ENCODE assay signal across 15 mouse cellular contexts in genomic region chr6:134329550-134330299, GRCm38 (mm10).
DNase-seq lines count a peak whose midpoint lies in the region; ATAC-seq lines count a peak whose summit lies in the region.
"Had no signal": no experiment of that assay in that cellular context is flagged by ENCODE, and none has a peak within 500 bp of the region (broad histone marks: within the 10 kb centered on the region; RNA-seq: fewer than 3 reads in every experiment).

No protein-coding gene starts in this region.

- H3K36me3 ChIP-seq in forebrain, embryonic 14.5 days (ENCODE audit: control insufficient read depth, insufficient read depth, low read length), result no peaks in the 10 kb centered on the region
- no peaks in the 10 kb centered on the region for H3K36me3 ChIP-seq in forebrain, embryonic 16.5 days (ENCODE audit: control insufficient read depth, insufficient read depth)
- H3K36me3 ChIP-seq in lung, embryonic 15.5 days, result no peaks in the 10 kb centered on the region
- no peaks in the 10 kb centered on the region for H3K36me3 ChIP-seq in stomach, embryonic 15.5 days
- no peaks in the 10 kb centered on the region for H3K36me3 ChIP-seq in intestine, embryonic 16.5 days (ENCODE audit: control insufficient read depth, insufficient read depth, low read length)
- H3K36me3 ChIP-seq: intestine, embryonic 15.5 days; midbrain, embryonic 10.5 days had no signal

- DNase-seq in forebrain, embryonic 14.5 days (ENCODE audit: low spot score), result peak; percentile 14
- DNase-seq in lung, postnatal 36 days, result no peak
- peak; percentile 85 for DNase-seq in fat pad, adult 2 months (ENCODE audit: extremely low read depth, low read depth, low spot score)
- DNase-seq in retina, postnatal 1 day, result no peak
- DNase-seq: adrenal gland, postnatal 25 days; cerebellum, adult 9-11 months; gastrocnemius, postnatal 36 days; lung, postnatal 10 days had no signal

- no peak overlapping the region for H3K4me3 ChIP-seq in forebrain, embryonic 14.5 days (ENCODE audit: low read depth, low read length)
- no peak overlapping the region for H3K4me3 ChIP-seq in forebrain, embryonic 16.5 days (replicated peaks; ENCODE audit: low read length)
- H3K4me3 ChIP-seq in lung, embryonic 15.5 days, result no peak overlapping the region
- H3K4me3 ChIP-seq in stomach, embryonic 15.5 days (replicated peaks), result no peak overlapping the region
- no peak overlapping the region for H3K4me3 ChIP-seq in intestine, embryonic 16.5 days (ENCODE audit: low read length)
- H3K4me3 ChIP-seq: intestine, embryonic 15.5 days; midbrain, embryonic 10.5 days had no signal

- no peaks in the 10 kb centered on the region for H3K27me3 ChIP-seq in forebrain, embryonic 14.5 days (replicated peaks; ENCODE audit: control insufficient read depth, insufficient read depth, low read length)
- no peaks in the 10 kb centered on the region for H3K27me3 ChIP-seq in forebrain, embryonic 16.5 days (replicated peaks; ENCODE audit: control insufficient read depth, insufficient read depth, low read length)
- no peaks in the 10 kb centered on the region for H3K27me3 ChIP-seq in lung, embryonic 15.5 days
- H3K27me3 ChIP-seq in stomach, embryonic 15.5 days (replicated peaks), result no peaks in the 10 kb centered on the region
- H3K27me3 ChIP-seq in intestine, embryonic 16.5 days (replicated peaks; ENCODE audit: control insufficient read depth, insufficient read depth, low read length), result no peaks in the 10 kb centered on the region
- H3K27me3 ChIP-seq: intestine, embryonic 15.5 days had no signal

- WGBS in forebrain, embryonic 14.5 days, result 24% methylated on average over 10 of the region's 10 CpGs
- WGBS in forebrain, embryonic 16.5 days, result 32% methylated on average over 10 of the region's 10 CpGs
- 62% methylated on average over 10 of the region's 10 CpGs for WGBS in lung, embryonic 15.5 days
- 63% methylated on average over 10 of the region's 10 CpGs for WGBS in stomach, embryonic 15.5 days
- WGBS in intestine, embryonic 16.5 days, result 62% methylated on average over 10 of the region's 10 CpGs

- H3K9me3 ChIP-seq in forebrain, embryonic 14.5 days (replicated peaks; ENCODE audit: control insufficient read depth, low read length), result no peaks in the 10 kb centered on the region
- no peaks in the 10 kb centered on the region for H3K9me3 ChIP-seq in forebrain, embryonic 16.5 days (ENCODE audit: control insufficient read depth, low read length)
- H3K9me3 ChIP-seq in lung, embryonic 15.5 days, result no peaks in the 10 kb centered on the region
- H3K9me3 ChIP-seq in stomach, embryonic 15.5 days, result no peaks in the 10 kb centered on the region
- no peaks in the 10 kb centered on the region for H3K9me3 ChIP-seq in intestine, embryonic 16.5 days (ENCODE audit: control insufficient read depth, low read length)
- H3K9me3 ChIP-seq: intestine, embryonic 15.5 days; midbrain, embryonic 10.5 days had no signal

- ATAC-seq in forebrain, embryonic 14.5 days, result no peak
- no peak for ATAC-seq in forebrain, embryonic 16.5 days
- no peak for ATAC-seq in lung, embryonic 15.5 days (ENCODE audit: borderline replicate concordance, extremely low read depth, low FRiP score, low TSS enrichment)
- ATAC-seq in stomach, embryonic 15.5 days (ENCODE audit: insufficient read depth, low FRiP score, low read depth), result 0 out of 2 replicates have a peak, but pooled peaks have one; percentile 14
- no peak for ATAC-seq in intestine, embryonic 16.5 days
- ATAC-seq: intestine, embryonic 15.5 days had no signal

- no peaks in the 10 kb centered on the region for H3K4me1 ChIP-seq in forebrain, embryonic 14.5 days (ENCODE audit: control insufficient read depth, insufficient read depth, low read length)
- 0 out of 2 replicates have a peak, but pooled peaks cover 2% of the 10 kb centered on the region for H3K4me1 ChIP-seq in forebrain, embryonic 16.5 days (replicated peaks; ENCODE audit: control insufficient read depth, insufficient read depth, low read length)
- no peaks in the 10 kb centered on the region for H3K4me1 ChIP-seq in lung, embryonic 15.5 days
- H3K4me1 ChIP-seq in stomach, embryonic 15.5 days, result no peaks in the 10 kb centered on the region
- H3K4me1 ChIP-seq in intestine, embryonic 16.5 days (ENCODE audit: control insufficient read depth, insufficient read depth, low read length), result no peaks in the 10 kb centered on the region
- H3K4me1 ChIP-seq: intestine, embryonic 15.5 days; midbrain, embryonic 10.5 days had no signal

- H3K9ac ChIP-seq in forebrain, embryonic 14.5 days (ENCODE audit: low read length), result no peak overlapping the region
- H3K9ac ChIP-seq in forebrain, embryonic 16.5 days (replicated peaks; ENCODE audit: low read depth, low read length), result no peak overlapping the region
- no peak overlapping the region for H3K9ac ChIP-seq in lung, embryonic 15.5 days
- H3K9ac ChIP-seq in stomach, embryonic 15.5 days, result no peak overlapping the region
- no peak overlapping the region for H3K9ac ChIP-seq in intestine, embryonic 16.5 days (ENCODE audit: low read depth, low read length)
- H3K9ac ChIP-seq: intestine, embryonic 15.5 days had no signal

- H3K4me2 ChIP-seq in forebrain, embryonic 14.5 days (ENCODE audit: low read length), result no peak overlapping the region
- H3K4me2 ChIP-seq in forebrain, embryonic 16.5 days (ENCODE audit: low read length), result no peak overlapping the region
- no peak overlapping the region for H3K4me2 ChIP-seq in lung, embryonic 15.5 days
- H3K4me2 ChIP-seq in stomach, embryonic 15.5 days, result no peak overlapping the region
- H3K4me2 ChIP-seq in intestine, embryonic 16.5 days (ENCODE audit: low read depth, low read length), result no peak overlapping the region
- H3K4me2 ChIP-seq: intestine, embryonic 15.5 days; liver, embryonic 11.5 days had no signal

- H3K27ac ChIP-seq in forebrain, embryonic 14.5 days (ENCODE audit: low read depth, low read length), result no peak overlapping the region
- H3K27ac ChIP-seq in forebrain, embryonic 16.5 days (ENCODE audit: low read length), result no peak overlapping the region
- peak overlapping the region; percentile 45; the same call in 1 of the 2 replicates for H3K27ac ChIP-seq in lung, embryonic 15.5 days
- H3K27ac ChIP-seq in stomach, embryonic 15.5 days, result no peak overlapping the region
- H3K27ac ChIP-seq in intestine, embryonic 16.5 days (ENCODE audit: low read length), result no peak overlapping the region
- H3K27ac ChIP-seq: intestine, embryonic 15.5 days; midbrain, embryonic 10.5 days had no signal

Comparison
In these comparisons a context has a peak if more than half of its experiments do, and no peak if none do; other contexts are left out.
1. DNase-seq: peak in forebrain, embryonic 14.5 days (single experiment) and fat pad, adult 2 months (single experiment); none in lung, postnatal 36 days (single experiment) and retina, postnatal 1 day (single experiment).